Mouse (Mus musculus) heart, adult 2 months (tissue): ENCODE measurements around the gene Gnb3. TPM values are rescaled to one million over a fixed set of nuclear protein-coding genes. Genes with fewer than 3 reads are reported as not detected.

Experiments
- DNase-seq, 2 experiments: peaks; one replicate each; pipeline ENCODE4 v3.0.0; 2021
- H3K27ac ChIP-seq: fragments of 200-600 bp; 2 replicates; pipeline ENCODE4 v1.8.1; 2022
- H3K27me3 ChIP-seq: fragments of 200-500 bp; 2 replicates; pipeline ENCODE4 v1.6.1; 2012; ENCODE audit warnings: mild to moderate bottlenecking, low read length, inconsistent platforms, mixed read lengths; ENCODE audit not compliant: control insufficient read depth, insufficient read depth
- H3K36me3 ChIP-seq: fragments of 200-500 bp; 2 replicates; pipeline ENCODE4 v1.6.1; 2012; ENCODE audit warnings: low read length, inconsistent platforms; ENCODE audit not compliant: control insufficient read depth, insufficient read depth
- H3K4me1 ChIP-seq: fragments of 200-500 bp; 2 replicates; pipeline ENCODE4 v1.6.1; 2011; ENCODE audit warnings: low read length; ENCODE audit not compliant: control insufficient read depth, insufficient read depth
- H3K4me3 ChIP-seq: fragments of 200-600 bp; 2 replicates; pipeline ENCODE4 v1.8.1; 2022
- H3K79me2 ChIP-seq: fragments of 200-500 bp; replicated peaks from 2 replicates; pipeline ENCODE4 v1.6.1; 2012; ENCODE audit warnings: mild to moderate bottlenecking, inconsistent platforms, low read length, moderate library complexity, mixed read lengths; ENCODE audit not compliant: control insufficient read depth, insufficient read depth
- H3K9ac ChIP-seq: fragments of 200-500 bp; 2 replicates; pipeline ENCODE4 v1.6.1; 2012; ENCODE audit warnings: low read depth, mild to moderate bottlenecking, control low read depth, inconsistent platforms, low read length, mixed read lengths
- CTCF ChIP-seq: fragments of 200-600 bp; IDR thresholded peaks from 2 replicates; pipeline ENCODE4 v1.8.1; 2022; ENCODE audit warnings: antibody characterized with exemption, mild to moderate bottlenecking, moderate library complexity
- EP300 ChIP-seq: fragments of 200-500 bp; IDR thresholded peaks from 2 replicates; pipeline ENCODE4 v1.6.1; 2011; ENCODE audit warnings: low read depth, low read length, control low read depth; ENCODE audit not compliant: insufficient read depth
- POLR2A ChIP-seq: fragments of 200-500 bp; IDR thresholded peaks from 2 replicates; pipeline ENCODE4 v1.6.1; 2011; ENCODE audit warnings: mild to moderate bottlenecking, low read depth, low read length, control low read depth; ENCODE audit not compliant: insufficient read depth
- WGBS: fragments of 180-500 bp; shearing (Covaris S2); methylation state at CpG from one replicate; pipeline ENCODE4 v1.1.7; 2018; 5-methylcytosine and 5-hydroxymethylcytosine counted together
- intact Hi-C: fragments of 180-260 bp; cut with DNase I; formaldehyde crosslinking; loops from one replicate; pipeline ENCODE4 v1.15.1; 2025
- polyA plus RNA-seq: library from polyadenylated mRNA; depleted of rRNA; stranded (reverse); fragments of >200 nt; gene quantifications from 2 replicates; pipeline ENCODE4 v1.2.3, GENCODE M21; 2012
- total RNA-seq, 2 experiments: library from RNA; stranded (reverse); gene quantifications; 2 replicates each; pipeline ENCODE4 v1.2.3; 2021

The Gnb3 gene
- total and polyA plus RNA-seq, 3 experiments = 6.1 to 14.0 (median 10.9) TPM

- no peaks in the 10 kb centered on the region for H3K36me3 ChIP-seq
- peak; percentile 83 to 91 for DNase-seq
- TF ChIP-seq EP300 = no peak
- no peak overlapping the region for H3K4me3 ChIP-seq
- 9% methylated on average over 12 of the region's 12 CpGs for WGBS
- no peak overlapping the region for H3K27ac ChIP-seq
- H3K27me3 ChIP-seq = no peaks in the 10 kb centered on the region
- intact Hi-C loops = loop anchor here (1.0 to 5.0 kb wide), 3 partner anchors 71 to 223 kb away; no protein-coding TSS in a partner anchor
- peaks cover 3% of the 10 kb centered on the region for H3K4me1 ChIP-seq
- H3K9ac ChIP-seq = no peak overlapping the region
- no peaks in the 10 kb centered on the region for H3K79me2 ChIP-seq
Measured at GRCm38 (mm10) chr6:124859725-124860124, 19.6 kb upstream of the Gnb3 start.

DNA sequence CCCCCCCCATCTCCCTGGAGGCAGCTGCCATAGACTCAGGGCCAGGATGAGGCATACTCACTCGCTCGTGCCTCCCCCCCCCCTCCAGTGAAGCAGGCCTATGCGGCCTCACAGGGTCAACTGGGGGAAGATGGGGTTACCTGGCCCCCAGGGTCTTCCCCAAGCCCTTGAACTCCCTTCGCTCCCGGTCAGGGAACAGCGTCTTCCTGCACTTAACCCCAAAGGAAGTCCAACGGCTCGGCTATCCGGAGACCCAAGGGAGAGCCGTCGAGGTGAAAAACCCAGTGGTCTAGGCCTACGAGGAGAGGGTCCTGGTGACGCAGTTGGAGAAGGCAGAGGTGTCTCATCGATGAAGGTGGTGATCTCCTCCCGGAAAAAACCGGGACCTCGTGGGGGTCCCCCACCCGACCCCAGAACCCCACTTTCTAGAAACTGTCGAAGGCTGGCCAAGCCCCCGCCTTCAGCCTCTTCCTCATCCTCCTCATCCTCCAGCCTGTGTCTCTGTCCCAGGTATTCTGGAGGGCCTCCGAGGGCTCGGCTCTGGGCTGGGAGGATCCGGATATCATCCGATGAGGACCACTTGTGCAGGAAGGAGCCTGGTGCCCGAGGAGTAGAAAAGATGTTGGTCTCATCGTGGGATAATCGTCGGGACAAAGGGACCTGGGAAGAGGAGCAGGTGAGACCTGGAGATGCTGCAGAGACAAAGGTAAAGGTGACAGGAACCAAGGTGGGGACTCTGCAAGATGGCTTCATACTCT is 18.7 kb upstream of the Gnb3 start:
- H3K4me3 ChIP-seq = no peak overlapping the region
- TF ChIP-seq CTCF = no peak
- TF ChIP-seq POLR2A = no peak
- no peak for TF ChIP-seq EP300
- no peaks in the 10 kb centered on the region for H3K27me3 ChIP-seq
- intact Hi-C loops = loop anchor here (1.0 to 5.0 kb wide), 2 partner anchors 72 to 154 kb away; no protein-coding TSS in a partner anchor
- no peaks in the 10 kb centered on the region for H3K79me2 ChIP-seq
- no peak overlapping the region for H3K9ac ChIP-seq
- no peak overlapping the region for H3K27ac ChIP-seq
- H3K4me1 ChIP-seq = peaks cover 3% of the 10 kb centered on the region
- no peaks in the 10 kb centered on the region for H3K36me3 ChIP-seq
- no peak for DNase-seq
- 60% methylated on average over 28 of the region's 28 CpGs for WGBS

DNA sequence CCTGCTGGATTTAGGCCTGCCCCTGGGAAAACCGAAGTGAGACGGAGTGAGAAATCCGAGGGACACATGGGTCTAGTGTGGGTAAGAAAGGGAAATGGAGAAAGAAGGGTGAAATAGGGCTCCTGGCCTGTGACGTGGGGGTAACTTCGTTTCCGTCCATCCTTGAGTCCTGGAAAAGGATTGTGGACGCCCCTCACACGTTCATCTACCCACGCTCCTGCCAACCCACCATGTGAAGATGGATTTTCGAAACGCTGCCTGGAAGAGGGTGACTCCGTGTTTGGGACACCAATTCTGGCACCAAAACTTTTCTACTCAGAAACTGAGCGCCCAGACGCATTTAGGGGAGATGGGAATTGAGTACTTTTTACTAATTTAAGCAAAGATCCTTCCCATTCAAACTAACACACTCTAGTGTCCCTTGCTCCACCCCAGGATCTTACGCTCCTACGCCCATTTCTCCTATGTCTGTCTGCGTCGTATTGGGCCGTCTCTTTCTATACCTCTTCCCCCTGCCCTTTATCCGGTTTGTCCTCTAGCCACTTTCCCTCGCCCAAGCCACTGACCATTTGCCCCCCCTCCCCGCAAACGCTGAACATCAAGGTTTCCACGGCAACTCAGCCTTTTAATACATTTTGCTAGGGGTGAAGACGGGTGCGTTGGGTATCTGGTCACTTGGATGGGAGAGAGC is 17.9 kb upstream of the Gnb3 start:
- peak overlapping the region; percentile 54; the same call in 1 of the 2 replicates for H3K9ac ChIP-seq
- H3K4me3 ChIP-seq = peak overlapping the region; percentile 44
- H3K27ac ChIP-seq = peak overlapping the region; percentile 76
- DNase-seq = no peak
- H3K27me3 ChIP-seq = no peaks in the 10 kb centered on the region
- intact Hi-C loops = loop anchor here (5.0 kb wide), 1 partner anchor 154 kb away; no protein-coding TSS in a partner anchor
- no peaks in the 10 kb centered on the region for H3K36me3 ChIP-seq
- H3K79me2 ChIP-seq = no peaks in the 10 kb centered on the region
- H3K4me1 ChIP-seq = peaks cover 3% of the 10 kb centered on the region
- TF ChIP-seq POLR2A (no peak), CTCF (no peak), EP300 (no peak)
- WGBS = 28% methylated on average over 26 of the region's 26 CpGs

- no peaks in the 10 kb centered on the region for H3K36me3 ChIP-seq
- intact Hi-C loops = loop anchor here (5.0 kb wide), 1 partner anchor 155 kb away; no protein-coding TSS in a partner anchor
- no peaks in the 10 kb centered on the region for H3K79me2 ChIP-seq
- peak within 1 kb of the TSS; percentile 44 for H3K4me3 ChIP-seq
- peak; percentile 86 to 87 for DNase-seq
- peaks cover 3% of the 10 kb centered on the region for H3K4me1 ChIP-seq
- under 1% methylated on average over 86 of the region's 86 CpGs for WGBS
- H3K27ac ChIP-seq = peak within 1 kb of the TSS; percentile 76
- no peaks in the 10 kb centered on the region for H3K27me3 ChIP-seq
- peak within 1 kb of the TSS; percentile 54 for H3K9ac ChIP-seq
- TF ChIP-seq POLR2A (peak; percentile 16; the same call in 1 of the 2 replicates), EP300 (no peak), CTCF (peak; percentile 81)
Measured at GRCm38 (mm10) chr6:124856916-124857839, 17.1 kb upstream of the Gnb3 start, which contains the start of gene P3h3. TSS of gene P3h3 (minus strand) at chr6:124857752.

DNA sequence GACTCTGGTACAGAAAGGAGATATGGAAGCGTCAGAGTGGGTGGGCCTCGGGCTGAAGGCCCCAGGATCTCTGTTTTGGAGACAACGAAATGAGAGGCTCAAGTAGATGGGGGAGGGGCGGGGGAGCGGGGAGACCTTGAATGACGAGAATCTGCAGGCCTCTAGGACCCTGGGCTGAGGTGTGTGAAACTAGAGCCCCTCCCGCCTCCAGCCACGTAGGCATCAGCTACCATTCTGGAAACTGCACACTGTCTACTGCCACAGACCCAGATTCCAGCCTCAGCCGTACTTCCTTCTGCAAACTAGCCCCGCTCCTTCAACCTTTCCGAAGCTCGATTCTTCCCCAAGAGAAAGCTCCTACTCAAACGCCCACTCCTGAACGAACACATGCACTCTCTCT is 16.2 kb upstream of the Gnb3 start:
- no peaks in the 10 kb centered on the region for H3K27me3 ChIP-seq
- H3K27ac ChIP-seq = no peak overlapping the region
- 27% methylated on average over 14 of the region's 14 CpGs for whole genome bisulfite sequencing
- no peak for DNase-seq
- TF ChIP-seq POLR2A (no peak), CTCF (no peak), EP300 (no peak)
- H3K9ac ChIP-seq = no peak overlapping the region
- no peaks in the 10 kb centered on the region for H3K36me3 ChIP-seq
- intact Hi-C loops = loop anchor here (5.0 kb wide), 1 partner anchor 156 kb away; no protein-coding TSS in a partner anchor
- peaks cover 3% of the 10 kb centered on the region for H3K4me1 ChIP-seq
- no peak overlapping the region for H3K4me3 ChIP-seq
- no peaks in the 10 kb centered on the region for H3K79me2 ChIP-seq
